Mouse (Mus musculus): ENCODE results near the gene Fut4. TPM values are rescaled to one million over a fixed set of nuclear protein-coding genes. Genes with fewer than 3 reads are reported as not detected.

Fut4 gene
- polyA plus RNA-seq, 1 experiment from 2014 or later: 2.0 TPM

- Histone ChIP-seq H3K27ac (replicated peaks) (no peak overlapping the region), H3K9me3 (replicated peaks) (no peaks in the 10 kb centered on the region), H3K4me1 (peaks cover 16% of the 10 kb centered on the region), H3K27me3 (ENCODE audit: low read depth, poor library complexity, severe bottlenecking) (peaks cover 48% of the 10 kb centered on the region), H3K4me3 (no peak overlapping the region), H3K36me3 (no peaks in the 10 kb centered on the region)
- no peak for DNase-seq (ENCODE audit: low spot score)
Measured at GRCm38 (mm10) chr9:14753947-14754346, 1.8 kb upstream of the Fut4 start.

DNA sequence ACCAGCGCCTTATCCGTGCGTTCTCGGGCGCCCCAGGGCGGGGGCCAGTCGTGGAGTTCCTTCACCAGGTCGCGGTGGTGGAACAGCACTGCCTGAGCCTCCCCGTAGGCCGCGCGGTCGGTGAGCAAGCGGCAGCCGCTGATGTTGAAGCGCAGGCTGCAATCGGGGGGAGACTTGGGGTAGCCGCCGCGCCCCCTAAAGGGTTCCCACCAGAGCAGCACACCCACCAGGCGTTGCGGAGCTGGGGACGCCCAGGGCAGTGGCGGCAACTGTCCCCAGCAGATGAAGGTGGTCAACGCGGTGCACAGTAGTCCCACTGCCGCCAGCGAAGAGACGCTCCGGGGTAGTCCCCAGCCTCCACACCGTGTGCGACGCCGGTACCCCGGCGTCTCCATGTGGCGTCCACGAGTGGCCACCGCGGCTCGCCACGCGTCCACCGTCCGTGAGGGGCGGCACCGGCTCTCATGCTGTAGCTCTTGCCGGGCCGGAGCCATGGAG lies 641 bp downstream of the Fut4 start:
- DNase-seq (ENCODE audit: low spot score): peak; percentile 57
- Histone ChIP-seq H3K27ac (replicated peaks) (peak overlapping the region; percentile 82), H3K9me3 (replicated peaks) (no peaks in the 10 kb centered on the region), H3K27me3 (ENCODE audit: low read depth, poor library complexity, severe bottlenecking) (peaks cover 50% of the 10 kb centered on the region), H3K36me3 (no peaks in the 10 kb centered on the region), H3K4me3 (peak overlapping the region; percentile 70), H3K4me1 (peaks cover 16% of the 10 kb centered on the region)
- 2% methylated on average over 50 of the region's 50 CpGs for WGBS

GRCm38 (mm10) chr9:14750901-14751502 lies 1.2 kb downstream of the Fut4 start:
- peak overlapping the region; percentile 70 for H3K4me3 ChIP-seq
- H3K27ac ChIP-seq (replicated peaks): peak overlapping the region; percentile 82
- H3K27me3 ChIP-seq (ENCODE audit: low read depth, poor library complexity, severe bottlenecking): peaks cover 50% of the 10 kb centered on the region
- H3K9me3 ChIP-seq (replicated peaks): no peaks in the 10 kb centered on the region
- H3K36me3 ChIP-seq: no peaks in the 10 kb centered on the region
- WGBS: 60% methylated on average over 42 of the region's 42 CpGs
- H3K4me1 ChIP-seq: peaks cover 16% of the 10 kb centered on the region
- DNase-seq (ENCODE audit: low spot score): no peak

- 89% methylated on average over 19 of the region's 19 CpGs for WGBS
- Histone ChIP-seq H3K4me3 (no peak within 1 kb of the TSS), H3K27ac (replicated peaks) (no peak within 1 kb of the TSS), H3K27me3 (ENCODE audit: low read depth, poor library complexity, severe bottlenecking) (no peaks in the 10 kb centered on the region), H3K4me1 (no peaks in the 10 kb centered on the region), H3K9me3 (replicated peaks) (no peaks in the 10 kb centered on the region), H3K36me3 (no peaks in the 10 kb centered on the region)
- no peak for DNase-seq (ENCODE audit: low spot score)
Measured at GRCm38 (mm10) chr9:14740151-14740924, 11.9 kb downstream of the Fut4 start, which contains the start of gene Piwil4. TSS of gene Piwil4 (minus strand) at chr9:14740733.

GRCm38 (mm10) chr9:14739498-14740150 lies 12.6 kb downstream of the Fut4 start:
- WGBS: 86% methylated on average over 4 of the region's 4 CpGs

DNA sequence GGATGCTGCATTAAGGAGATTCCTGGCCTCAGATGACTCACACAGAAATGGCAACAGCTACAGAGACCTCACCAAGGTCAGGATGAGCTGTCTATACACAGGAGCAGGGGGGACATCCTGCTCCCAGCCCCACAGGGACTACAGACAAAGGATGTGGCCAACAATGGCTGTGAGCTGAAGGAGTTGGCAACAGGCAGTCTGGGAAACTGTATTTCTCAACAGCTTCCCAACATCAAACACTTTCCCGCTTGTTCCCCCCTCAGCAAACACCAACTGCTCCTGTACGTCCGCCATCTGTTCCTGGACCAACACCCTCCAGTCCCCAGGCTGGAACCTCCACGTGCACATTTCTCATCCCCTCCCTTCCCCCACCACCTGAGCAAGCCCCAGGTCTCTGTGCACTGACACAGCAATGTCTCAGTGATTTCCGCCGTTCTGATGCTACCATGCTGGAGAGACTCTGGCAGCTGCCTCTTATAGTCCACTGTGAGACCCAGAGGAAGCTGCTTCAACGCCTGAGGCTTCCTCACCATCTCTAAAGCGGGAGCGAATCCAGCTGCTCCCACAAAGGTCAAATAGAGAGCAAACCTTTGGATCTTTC lies 21.2 kb downstream of the Fut4 start:
- no peak overlapping the region for H3K4me3 ChIP-seq
- H3K4me1 ChIP-seq: peaks cover 8% of the 10 kb centered on the region
- H3K27ac ChIP-seq (replicated peaks): peak overlapping the region; percentile 33; the same call in 1 of the 2 replicates
- peak; percentile 15 for DNase-seq (ENCODE audit: low spot score)
- no peaks in the 10 kb centered on the region for H3K9me3 ChIP-seq (replicated peaks)
- H3K36me3 ChIP-seq: no peaks in the 10 kb centered on the region
- peaks cover 12% of the 10 kb centered on the region for H3K27me3 ChIP-seq (ENCODE audit: low read depth, poor library complexity, severe bottlenecking)
- WGBS: 65% methylated on average over 9 of the region's 9 CpGs

More at GRCm38 (mm10) chr9:14739498-14740150, 12.6 kb downstream of the Fut4 start:
- Histone ChIP-seq H3K4me3 (no peak overlapping the region), H3K9me3 (replicated peaks) (no peaks in the 10 kb centered on the region), H3K27me3 (ENCODE audit: low read depth, poor library complexity, severe bottlenecking) (no peaks in the 10 kb centered on the region), H3K4me1 (no peaks in the 10 kb centered on the region), H3K27ac (replicated peaks) (no peak overlapping the region), H3K36me3 (no peaks in the 10 kb centered on the region)
- no peak for DNase-seq (ENCODE audit: low spot score)

- 92% methylated on average over 4 of the region's 4 CpGs for WGBS
- H3K27ac ChIP-seq (replicated peaks): no peak overlapping the region
Measured at GRCm38 (mm10) chr9:14728365-14728764, 23.8 kb downstream of the Fut4 start.

DNA sequence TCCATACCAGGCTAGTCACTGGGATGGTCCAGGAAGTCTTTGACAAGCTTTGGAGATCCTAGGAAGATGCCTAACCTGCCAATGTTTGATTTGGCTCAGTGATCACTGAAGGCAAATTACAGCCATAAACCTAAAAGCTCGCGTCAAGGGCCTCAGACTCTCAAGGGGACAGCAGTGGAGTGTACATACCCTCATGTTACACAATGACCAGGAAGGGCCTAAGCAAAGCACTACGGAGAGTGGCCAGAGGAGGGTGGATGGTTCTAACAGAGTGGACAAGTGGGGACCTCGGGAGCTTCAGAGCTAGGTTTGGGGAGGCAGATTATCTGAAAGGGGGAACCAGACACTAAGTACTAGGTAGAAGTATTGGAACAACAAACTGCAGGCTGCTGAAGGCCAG lies 25.6 kb downstream of the Fut4 start:
- H3K27me3 ChIP-seq (ENCODE audit: low read depth, poor library complexity, severe bottlenecking): peaks cover 42% of the 10 kb centered on the region
- no peak for DNase-seq (ENCODE audit: low spot score)
- no peaks in the 10 kb centered on the region for H3K36me3 ChIP-seq
- H3K9me3 ChIP-seq (replicated peaks): no peaks in the 10 kb centered on the region
- H3K4me3 ChIP-seq: no peak overlapping the region
- no peak overlapping the region for H3K27ac ChIP-seq (replicated peaks)
- 91% methylated on average over 4 of the region's 4 CpGs for WGBS
- peaks cover 16% of the 10 kb centered on the region for H3K4me1 ChIP-seq

More at GRCm38 (mm10) chr9:14728365-14728764, 23.8 kb downstream of the Fut4 start:
- no peaks in the 10 kb centered on the region for H3K9me3 ChIP-seq (replicated peaks)
- DNase-seq (ENCODE audit: low spot score): no peak
- H3K4me1 ChIP-seq: peaks cover 12% of the 10 kb centered on the region
- H3K4me3 ChIP-seq: no peak overlapping the region
- no peaks in the 10 kb centered on the region for H3K36me3 ChIP-seq
- peaks cover 32% of the 10 kb centered on the region for H3K27me3 ChIP-seq (ENCODE audit: low read depth, poor library complexity, severe bottlenecking)

DNA sequence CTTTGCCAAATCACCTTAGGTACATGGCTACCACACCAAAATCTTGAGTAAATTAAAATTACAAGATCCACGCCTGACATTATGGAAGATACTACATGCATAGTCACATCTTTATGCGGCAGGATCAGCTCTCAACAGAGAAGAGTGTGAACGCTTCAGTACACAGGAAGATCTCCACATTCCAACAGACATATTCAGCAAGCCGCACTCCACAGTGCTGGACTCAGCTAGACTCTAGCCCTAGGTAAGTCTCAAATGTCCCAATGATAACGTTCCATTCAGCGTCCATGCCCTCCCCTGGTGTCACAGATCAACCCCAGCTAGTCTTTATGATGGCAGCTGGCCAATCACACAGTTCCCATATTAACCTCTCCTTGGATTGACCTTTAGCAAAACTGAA lies 26.2 kb downstream of the Fut4 start:
- peaks cover 47% of the 10 kb centered on the region for H3K27me3 ChIP-seq (ENCODE audit: low read depth, poor library complexity, severe bottlenecking)
- WGBS: 87% methylated on average over 6 of the region's 6 CpGs
- no peak for DNase-seq (ENCODE audit: low spot score)
- H3K4me1 ChIP-seq: peaks cover 12% of the 10 kb centered on the region
- H3K4me3 ChIP-seq: no peak overlapping the region
- H3K36me3 ChIP-seq: no peaks in the 10 kb centered on the region
- H3K9me3 ChIP-seq (replicated peaks): no peaks in the 10 kb centered on the region
- no peak overlapping the region for H3K27ac ChIP-seq (replicated peaks)

- no peak for DNase-seq (ENCODE audit: low spot score)
- peaks cover 7% of the 10 kb centered on the region for H3K4me1 ChIP-seq
- H3K36me3 ChIP-seq: no peaks in the 10 kb centered on the region
- no peak overlapping the region for H3K27ac ChIP-seq (replicated peaks)
- H3K27me3 ChIP-seq (ENCODE audit: low read depth, poor library complexity, severe bottlenecking): peaks cover 49% of the 10 kb centered on the region
- 82% methylated on average over 5 of the region's 5 CpGs for WGBS
- H3K9me3 ChIP-seq (replicated peaks): no peaks in the 10 kb centered on the region
- H3K4me3 ChIP-seq: no peak overlapping the region
Measured at GRCm38 (mm10) chr9:14724755-14725420, 27.3 kb downstream of the Fut4 start.

GRCm38 (mm10) chr9:14721610-14722009 lies 30.6 kb downstream of the Fut4 start:
- no peaks in the 10 kb centered on the region for H3K9me3 ChIP-seq (replicated peaks)
- 83% methylated on average over 5 of the region's 5 CpGs for WGBS
- H3K27me3 ChIP-seq (ENCODE audit: low read depth, poor library complexity, severe bottlenecking): peaks cover 51% of the 10 kb centered on the region
- H3K4me1 ChIP-seq: peaks cover 11% of the 10 kb centered on the region
- no peak overlapping the region for H3K4me3 ChIP-seq
- no peaks in the 10 kb centered on the region for H3K36me3 ChIP-seq
- no peak overlapping the region for H3K27ac ChIP-seq (replicated peaks)
- DNase-seq (ENCODE audit: low spot score): no peak

DNA sequence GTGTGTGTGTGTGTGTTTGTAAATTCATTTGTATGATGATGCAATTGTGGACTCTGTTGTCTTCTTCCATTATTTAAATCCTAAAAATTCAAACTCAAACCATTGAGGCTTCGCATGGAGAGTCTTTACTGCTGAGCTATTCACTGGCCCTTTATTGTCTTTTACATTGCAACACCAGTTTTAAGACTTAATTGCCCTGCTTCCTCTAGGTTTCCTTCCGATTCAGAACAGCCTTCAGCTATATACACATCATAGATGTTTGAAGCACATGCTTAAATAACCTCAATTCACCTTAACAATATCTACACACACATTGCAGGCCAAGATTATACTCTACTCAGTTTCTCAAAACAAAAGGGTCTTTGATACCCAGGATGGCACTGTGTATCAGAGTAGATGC lies 31.8 kb downstream of the Fut4 start:
- WGBS: 71% methylated on average over 2 of the region's 2 CpGs
- no peaks in the 10 kb centered on the region for H3K9me3 ChIP-seq (replicated peaks)
- H3K27ac ChIP-seq (replicated peaks): no peak overlapping the region
- peaks cover 40% of the 10 kb centered on the region for H3K27me3 ChIP-seq (ENCODE audit: low read depth, poor library complexity, severe bottlenecking)
- DNase-seq (ENCODE audit: low spot score): no peak
- H3K4me1 ChIP-seq: peaks cover 13% of the 10 kb centered on the region
- H3K4me3 ChIP-seq: no peak overlapping the region
- H3K36me3 ChIP-seq: no peaks in the 10 kb centered on the region

All from midbrain, embryonic 10.5 days (tissue).